Mouse (Mus musculus): ENCODE results near the gene Chid1.

- TF ChIP-seq CTCF (IDR thresholded peaks at IDR 0.05; ENCODE audit: low read depth) (no peak), EP300 (IDR thresholded peaks at IDR 0.05; ENCODE audit: low read depth) (no peak)
Measured at GRCm38 (mm10) chr7:141585881-141586280, 46.2 kb upstream of the Chid1 start.
